Mouse (Mus musculus) left cerebral cortex, postnatal 25 days (tissue): Measurements from ENCODE around the gene Tmem29. TPM values are rescaled to one million over a fixed set of nuclear protein-coding genes. Genes with fewer than 3 reads are reported as not detected.
"Not testable (repeated sequence)": the region's sequence is repeated elsewhere in the genome, so short reads cannot be mapped to it uniquely, and the experiment has no call there.

Experiments used
- DNase-seq, 2 experiments: peaks; one replicate each; pipeline ENCODE4 v3.0.0; 2022; ENCODE audit warnings: low spot score in 2 of 2, mixed read lengths in 1 of 2
- intact Hi-C: fragments of 180-260 bp; cut with DNase I; formaldehyde crosslinking; loops from one replicate; pipeline ENCODE4 v1.15.1; 2025
- total RNA-seq, 2 experiments: library from RNA; stranded (reverse); gene quantifications; 2 replicates each; pipeline ENCODE4 v1.2.3; 2021

The Tmem29 gene
- 10 to 100 TPM; 43.6 to 51.0 TPM for total RNA-seq

DNA sequence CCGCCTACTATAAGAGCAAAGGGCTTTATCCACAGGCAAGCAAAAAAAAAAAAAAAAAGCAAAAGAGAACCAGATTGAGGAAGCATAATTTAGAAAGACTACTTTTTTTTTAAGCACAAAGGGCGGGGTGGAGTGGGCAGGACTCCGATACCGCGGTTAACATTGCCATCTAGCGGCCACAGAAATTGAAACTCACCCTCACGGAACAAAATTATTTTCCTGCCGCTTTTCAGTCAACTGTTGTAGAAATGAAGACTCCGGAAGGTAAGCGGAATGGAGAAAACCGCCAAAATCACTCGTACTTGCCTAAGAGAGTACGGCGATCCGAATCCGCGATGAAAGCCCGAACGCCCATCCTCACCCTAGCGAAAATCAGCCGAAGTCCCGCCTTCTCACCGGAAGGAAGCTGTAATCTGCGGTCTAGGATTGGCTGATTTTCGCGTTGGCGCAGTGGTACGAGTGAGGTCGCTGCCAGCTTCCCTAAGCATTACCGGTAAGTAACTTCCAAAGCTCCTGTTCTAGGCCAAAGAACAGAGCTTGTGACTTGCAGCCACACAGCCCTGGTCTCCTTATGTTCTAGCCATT is at the start of gene Tmem29:
Tmem29 (minus strand) TSS at position 389 of the 585 bp plus-strand sequence.
- peak; percentile 90 to 91 for DNase-seq
- intact Hi-C loops = loop anchor here (1.0 kb wide), 1 partner anchor 19 kb away; no protein-coding TSS in a partner anchor

DNA sequence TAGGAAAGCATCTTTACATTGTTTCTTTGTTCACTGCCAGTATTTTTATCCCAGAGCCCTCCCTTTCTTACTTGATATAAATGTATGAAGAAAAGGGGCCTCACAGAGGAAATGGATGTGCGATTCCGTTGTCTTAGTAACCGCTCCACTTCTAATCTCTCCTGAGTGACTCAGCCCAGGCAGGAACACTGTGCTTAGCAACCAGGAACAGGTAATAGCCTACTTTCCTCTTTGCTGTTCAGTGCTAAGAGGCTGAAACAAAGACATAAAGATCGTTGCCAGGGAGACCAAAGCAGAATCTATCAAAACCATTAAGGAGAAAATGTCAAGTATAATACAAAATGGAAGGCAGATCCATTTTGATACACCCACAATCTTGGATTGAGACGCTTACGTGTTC is 49.7 kb upstream of the Tmem29 start:
- intact Hi-C loops = loop anchor here (10.0 kb wide), 1 partner anchor 606 kb away; no protein-coding TSS in a partner anchor
- DNase-seq = peak; percentile 24 to 54

DNA sequence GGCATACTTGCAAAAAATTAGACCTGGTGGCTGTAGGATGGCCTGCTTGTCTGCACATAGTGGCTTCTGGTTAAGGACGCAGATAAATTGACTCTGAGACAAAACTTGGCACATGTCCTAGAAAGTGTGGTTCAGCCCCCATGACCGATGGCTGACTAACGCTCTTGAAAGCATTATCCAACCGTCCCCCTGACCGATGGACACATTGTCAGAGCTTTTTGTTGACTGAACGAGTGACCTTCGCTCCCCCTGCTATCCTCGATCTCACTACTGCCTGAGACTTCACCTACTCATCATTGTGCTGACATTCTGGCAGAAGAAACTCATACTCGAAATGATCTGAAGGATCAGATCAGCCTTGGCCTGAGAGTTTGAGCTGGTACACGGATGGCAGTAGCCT is 28.9 kb upstream of the Tmem29 start:
- intact Hi-C loops, DNase-seq: not testable (repeated sequence)

DNA sequence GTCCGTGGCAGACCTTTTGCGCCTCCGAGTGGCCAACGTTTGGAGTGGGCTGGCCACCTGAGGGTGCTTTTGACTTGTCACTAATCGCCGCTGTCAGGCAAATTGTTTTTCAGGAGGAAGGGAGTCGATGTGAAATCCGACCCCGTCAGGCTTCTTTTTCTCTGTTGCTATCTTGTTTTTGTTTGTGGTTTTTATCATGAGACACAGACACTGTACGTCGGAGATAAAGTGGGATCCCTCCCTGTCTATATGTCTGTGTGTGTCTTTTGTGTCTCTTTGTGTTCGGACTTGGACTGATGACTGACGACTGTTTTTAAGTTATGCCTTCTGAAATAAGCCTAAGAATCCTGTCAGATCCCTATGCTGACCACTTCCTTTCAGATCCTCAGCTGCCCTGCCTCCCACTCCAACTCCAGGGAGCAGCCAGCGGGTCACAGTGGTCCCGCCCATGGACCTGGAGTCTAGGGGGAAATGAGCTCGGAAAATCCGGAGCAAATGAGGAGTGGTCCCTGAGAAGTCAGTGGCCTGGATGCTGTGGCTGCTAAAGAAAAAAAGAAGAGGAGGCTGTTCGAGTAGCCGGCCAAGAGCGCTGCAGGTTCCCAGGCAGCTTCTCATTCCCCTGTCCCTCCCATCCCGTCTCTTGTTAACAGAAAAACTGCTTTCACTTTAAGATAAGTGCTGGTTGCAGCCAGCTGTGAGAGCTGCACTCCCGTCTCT is 27.5 kb upstream of the Tmem29 start:
- intact Hi-C loops, DNase-seq: not testable (repeated sequence)

DNA sequence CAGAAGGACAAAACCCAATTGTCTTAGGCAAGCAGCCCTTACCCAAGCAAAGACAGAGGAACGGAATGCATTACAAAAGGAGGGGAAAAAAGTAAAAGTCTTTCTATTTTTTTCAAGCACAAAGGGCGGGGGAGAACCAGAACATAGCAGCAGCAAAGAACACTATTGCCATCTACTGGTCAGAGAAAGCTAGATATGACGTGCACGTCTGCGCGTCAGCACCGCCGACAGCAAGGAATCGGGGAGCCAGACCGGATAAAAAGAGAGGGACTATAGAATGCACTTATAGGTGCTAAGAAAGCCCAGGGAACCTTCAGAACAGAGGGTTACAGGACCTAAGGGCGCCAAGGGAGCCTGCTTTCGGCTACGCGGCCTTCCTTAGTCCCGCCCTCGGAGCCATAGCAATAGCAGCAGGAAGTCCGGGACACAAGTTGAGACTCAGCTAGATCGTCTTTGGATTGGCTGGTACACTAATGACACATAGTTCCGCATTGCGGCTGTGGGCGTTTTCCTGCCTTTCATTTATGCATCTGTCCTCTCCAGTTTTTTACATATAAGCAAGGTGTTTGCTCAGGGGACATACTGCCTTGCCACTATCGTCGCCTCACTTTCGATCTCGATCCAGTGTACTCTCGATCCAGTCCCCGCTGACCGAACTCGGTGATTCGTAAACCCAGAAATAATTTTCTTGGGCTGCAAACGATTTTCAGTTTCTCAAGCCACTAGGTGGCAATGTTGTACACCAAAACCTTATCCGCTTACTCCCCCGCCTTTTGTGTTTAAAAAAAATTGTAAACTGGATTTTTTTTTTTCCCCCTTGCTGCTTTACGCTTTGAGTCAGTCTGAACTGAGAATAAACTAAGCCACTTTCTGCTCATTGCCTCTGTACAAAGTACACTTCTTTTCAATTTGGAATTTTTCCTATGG is 19.2 kb upstream of the Tmem29 start:
- DNase-seq = peak; percentile 92 to 93
- intact Hi-C loops = loop anchor here (1.0 kb wide), 1 partner anchor 19 kb away; the partner anchor contains the start of gene Tmem29

DNA sequence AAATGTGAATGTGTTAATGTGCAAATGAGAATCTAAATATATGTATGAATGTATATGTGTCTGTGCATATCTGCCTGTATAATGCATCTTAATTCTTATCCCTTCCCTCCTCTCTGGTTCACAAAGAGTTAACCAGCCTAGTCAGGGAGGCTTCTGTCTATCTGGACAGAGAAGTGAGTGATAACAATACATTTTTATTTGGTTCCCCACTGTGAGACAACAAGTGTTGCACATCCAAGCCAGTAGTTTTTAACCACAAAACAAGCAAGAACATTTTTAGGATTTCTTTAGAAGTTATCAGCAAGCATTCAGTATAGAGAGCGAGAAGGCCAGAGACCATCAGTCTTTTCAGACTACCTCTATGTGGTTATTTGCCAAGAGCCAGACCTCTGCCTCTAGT is 12.5 kb upstream of the Tmem29 start:
- intact Hi-C loops = no loop called here
- no peak for DNase-seq

DNA sequence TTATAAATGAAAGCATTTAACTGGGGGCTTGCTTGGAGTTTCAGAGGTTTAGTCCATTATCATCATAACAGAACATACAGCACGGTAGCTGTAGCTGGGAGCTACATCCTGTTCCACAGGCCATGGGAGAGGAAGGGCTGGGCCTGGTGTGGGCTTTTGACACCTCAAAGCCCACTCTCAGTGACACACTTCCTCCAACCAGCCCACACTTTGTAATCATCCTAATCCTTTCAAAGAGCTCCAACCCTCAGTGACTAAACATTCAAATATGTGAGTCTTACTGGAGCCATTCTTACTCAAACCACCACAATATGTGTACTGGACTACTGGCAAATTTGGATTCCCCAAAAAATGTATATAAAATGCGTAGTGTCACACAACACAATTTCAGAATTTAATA is 9.3 kb upstream of the Tmem29 start:
- no peak for DNase-seq
- intact Hi-C loops = no loop called here

DNA sequence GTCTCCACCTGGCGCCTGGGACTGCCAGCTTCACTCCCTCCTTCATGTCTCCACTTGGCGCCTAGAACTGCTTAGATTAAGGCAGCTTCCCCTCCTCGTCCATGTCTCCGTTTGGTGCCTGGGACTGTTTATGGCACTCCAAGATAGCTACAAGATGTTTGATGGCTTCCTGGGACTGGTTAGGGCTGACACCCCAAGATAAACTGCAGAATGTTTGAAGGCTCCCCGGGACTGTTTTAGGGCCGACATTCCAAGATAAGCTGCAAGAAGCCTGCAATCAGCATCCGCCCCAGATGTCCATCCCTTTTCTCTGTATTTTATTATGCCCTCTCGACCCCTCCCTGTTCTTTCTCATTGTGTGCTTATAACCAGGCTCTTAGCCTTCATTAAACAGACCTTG is 7.9 kb upstream of the Tmem29 start:
- intact Hi-C loops, DNase-seq: not testable (repeated sequence)

DNA sequence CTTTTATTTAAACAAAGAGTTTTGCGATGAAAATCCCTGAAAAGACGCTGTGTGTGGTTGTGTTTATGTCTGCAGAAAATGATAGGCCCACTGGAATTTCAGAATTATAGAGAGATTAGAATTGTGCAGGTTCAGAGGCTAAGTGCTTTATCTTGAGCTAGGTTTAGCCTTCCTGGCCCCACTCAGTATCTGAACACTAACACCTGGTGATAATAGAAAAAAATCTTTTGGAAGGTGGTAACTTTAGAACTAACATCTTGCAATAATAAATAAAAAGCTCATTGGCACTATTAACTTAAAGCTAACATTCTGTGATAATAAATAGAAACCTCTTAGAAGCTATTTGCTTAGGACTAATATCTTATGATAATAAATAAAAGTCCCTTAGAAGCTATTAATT is 1.2 kb upstream of the Tmem29 start:
- intact Hi-C loops = no loop called here
- DNase-seq = no peak

DNA sequence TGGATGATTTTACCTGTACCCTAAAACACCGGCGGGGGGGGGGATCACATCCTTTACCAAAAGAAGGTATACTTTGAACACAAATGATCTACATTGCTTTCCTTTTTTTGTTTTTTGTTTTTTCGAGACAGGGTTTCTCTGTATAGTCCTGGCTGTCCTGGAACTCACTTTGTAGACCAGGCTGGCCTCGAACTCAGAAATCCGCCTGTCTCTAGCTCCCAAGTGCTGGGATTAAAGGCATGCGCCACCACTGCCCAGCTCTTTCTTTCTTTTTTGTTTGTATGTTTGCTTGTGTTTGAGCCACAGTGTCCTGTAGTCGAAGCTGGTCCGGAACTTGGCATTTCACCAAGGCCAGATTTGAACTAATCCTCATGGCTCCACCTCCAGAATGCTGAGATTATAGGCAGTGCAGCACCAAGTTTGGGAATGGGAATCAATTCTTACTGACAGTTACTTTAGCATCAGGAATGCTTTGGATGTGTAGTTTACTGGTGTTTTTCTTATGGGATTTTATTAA is 515 bp upstream of the Tmem29 start:
- intact Hi-C loops = loop anchor here (1.0 kb wide), 1 partner anchor 19 kb away; no protein-coding TSS in a partner anchor
- DNase-seq = peak in 1 of 2 experiments; percentile 9

DNA sequence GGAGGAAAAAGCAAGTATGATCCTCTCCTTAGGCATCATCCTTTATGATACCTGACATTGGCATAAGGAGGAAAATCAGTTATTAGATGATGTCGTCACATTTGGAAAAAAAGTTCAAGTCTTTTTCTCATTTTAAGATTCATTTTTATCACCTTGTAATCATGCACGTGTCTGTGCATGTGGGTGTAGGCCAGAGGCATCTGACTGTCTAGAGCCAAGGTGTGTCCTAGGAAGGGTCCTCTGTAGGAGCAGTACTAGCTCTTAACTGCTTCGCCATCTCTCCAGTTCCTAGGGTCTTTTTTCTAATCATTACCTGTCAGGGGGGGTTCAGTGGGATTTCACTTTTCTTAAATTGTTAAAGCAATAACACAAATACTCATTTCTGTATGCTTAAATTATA is 818 bp downstream of the Tmem29 start:
- DNase-seq = no peak
- intact Hi-C loops = no loop called here

DNA sequence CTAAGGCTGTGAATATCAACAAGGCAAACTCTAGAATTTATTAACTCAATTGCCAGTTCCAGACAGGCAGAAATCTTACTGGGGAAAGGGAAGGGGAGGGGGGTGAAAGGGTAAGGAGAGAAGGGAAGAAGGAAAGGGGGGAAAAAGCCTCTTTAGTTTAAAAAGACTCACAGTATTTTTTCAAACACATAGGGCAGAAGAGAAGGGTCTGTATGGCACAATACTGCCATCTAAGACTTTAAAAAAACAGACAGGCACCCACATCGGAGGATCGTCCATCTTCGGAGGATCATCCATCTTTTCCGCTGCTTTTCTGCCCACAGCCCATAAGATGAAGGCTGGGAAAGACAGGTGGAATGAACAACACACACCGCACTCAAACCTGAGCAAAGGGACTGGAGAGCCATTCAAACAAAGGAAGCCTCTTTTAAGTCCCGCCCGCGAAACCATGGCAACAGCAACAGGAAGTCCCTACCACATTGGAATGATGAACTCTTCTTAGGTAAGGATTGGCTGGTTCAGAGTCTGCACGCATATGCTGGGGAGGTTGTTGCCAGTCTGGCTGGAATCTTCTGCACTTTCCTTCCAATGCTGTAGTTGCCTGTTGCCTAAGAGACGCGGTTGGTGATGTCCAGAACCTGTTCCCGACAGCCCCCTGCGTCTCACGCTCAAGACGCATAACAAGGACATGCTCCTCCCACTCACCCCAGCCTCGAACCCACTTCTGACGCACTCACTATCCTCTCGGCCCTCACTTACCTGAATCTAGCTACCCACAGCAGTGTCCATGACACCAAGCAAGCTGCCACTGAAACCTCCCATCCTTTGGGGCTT is 18.2 kb downstream of the Tmem29 start:
- DNase-seq = peak; percentile 79 to 87
- intact Hi-C loops = no loop called here

DNA sequence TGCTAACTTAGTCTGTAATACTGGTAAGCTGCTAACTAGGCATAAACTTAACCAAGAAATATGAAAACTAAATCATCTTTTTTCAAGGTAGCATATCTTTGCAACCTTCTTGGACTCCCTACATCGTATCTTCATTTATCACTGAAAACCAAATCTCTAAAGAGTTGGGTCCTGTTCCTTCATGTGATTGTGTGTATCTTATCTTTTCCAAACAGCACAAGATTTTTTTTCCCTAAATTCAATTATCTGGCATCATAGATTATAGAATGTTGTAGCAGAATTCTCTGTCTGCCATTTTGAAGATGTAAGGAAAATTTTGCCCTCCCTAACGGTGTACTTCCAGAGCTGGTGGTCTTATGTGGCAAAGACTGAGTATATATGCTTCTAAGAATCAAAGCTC is 22.6 kb downstream of the Tmem29 start:
- no peak for DNase-seq
- intact Hi-C loops = no loop called here

DNA sequence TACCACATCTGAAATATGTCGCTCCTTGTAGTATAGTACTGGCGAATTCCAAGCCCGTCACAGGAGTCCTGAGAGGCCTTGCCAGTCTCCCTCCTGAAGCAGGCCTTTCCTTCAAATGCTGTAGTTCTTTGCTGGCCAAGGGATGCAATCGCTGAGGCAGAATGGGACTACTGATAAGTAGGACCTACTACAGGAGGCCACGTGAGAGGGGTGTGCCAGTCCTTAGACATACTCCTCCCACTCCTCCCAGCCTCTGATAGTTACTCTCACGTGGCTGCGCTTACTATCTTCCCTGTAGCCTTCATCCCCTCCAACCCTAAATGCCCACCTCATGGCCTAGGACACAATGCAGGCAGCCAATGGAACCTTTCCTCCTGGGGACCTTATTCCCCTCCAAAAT is 23.6 kb downstream of the Tmem29 start:
- intact Hi-C loops = no loop called here
- no peak for DNase-seq

DNA sequence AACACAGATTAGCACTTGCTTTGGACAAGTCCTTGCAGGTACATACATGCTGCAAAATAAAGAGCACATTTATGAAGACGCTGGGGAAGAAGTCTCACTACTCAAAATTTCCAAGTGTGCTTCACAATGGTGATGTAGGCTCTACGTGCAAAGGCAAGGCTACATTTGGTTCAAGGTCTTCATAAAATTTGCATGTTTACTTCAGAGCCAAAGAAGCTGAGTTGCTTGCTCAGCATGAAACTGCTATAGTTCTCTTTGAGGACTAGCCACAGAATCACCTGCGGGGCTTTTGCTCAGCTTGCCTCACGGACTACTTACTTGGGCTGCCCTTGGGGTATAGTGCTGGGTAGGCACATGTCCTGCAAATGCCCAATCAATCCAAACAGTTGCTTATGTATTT is 45.4 kb downstream of the Tmem29 start:
- no peak for DNase-seq
- intact Hi-C loops = no loop called here
